Mouse (Mus musculus): ENCODE measurements around the gene Gse1. TPM values are rescaled to one million over a fixed set of nuclear protein-coding genes. Genes with fewer than 3 reads are reported as not detected.

Gene Gse1
- total RNA-seq, 2 experiments from 2014 or later = 58.1 to 60.7 TPM

GRCm38 (mm10) chr8:120439309-120439708 is 211.1 kb downstream of the Gse1 start:
- DNase-seq (ENCODE audit: low spot score in 2 of 2) = no peak

- no peak for DNase-seq (ENCODE audit: low spot score in 2 of 2)
Measured at GRCm38 (mm10) chr8:120440739-120441138, 212.5 kb downstream of the Gse1 start.

GRCm38 (mm10) chr8:120441637-120442036 is 213.4 kb downstream of the Gse1 start:
- no peak for DNase-seq (ENCODE audit: low spot score in 2 of 2)

- no peak for DNase-seq (ENCODE audit: low spot score in 2 of 2)
Measured at GRCm38 (mm10) chr8:120442306-120443003, 214.2 kb downstream of the Gse1 start.

- DNase-seq (ENCODE audit: low spot score in 2 of 2) = no peak
Measured at GRCm38 (mm10) chr8:120445249-120445648, 217.0 kb downstream of the Gse1 start.

GRCm38 (mm10) chr8:120448131-120448530 is 219.9 kb downstream of the Gse1 start:
- DNase-seq (ENCODE audit: low spot score in 2 of 2) = no peak

- DNase-seq (ENCODE audit: low spot score in 2 of 2) = no peak
Measured at GRCm38 (mm10) chr8:120449139-120449538, 220.9 kb downstream of the Gse1 start.

- no peak for DNase-seq (ENCODE audit: low spot score in 2 of 2)
Measured at GRCm38 (mm10) chr8:120449608-120450031, 221.4 kb downstream of the Gse1 start.

- no peak for DNase-seq (ENCODE audit: low spot score in 2 of 2)
Measured at GRCm38 (mm10) chr8:120452111-120452510, 223.9 kb downstream of the Gse1 start.

- no peak for DNase-seq (ENCODE audit: low spot score in 2 of 2)
Measured at GRCm38 (mm10) chr8:120454404-120454803, 226.1 kb downstream of the Gse1 start.

GRCm38 (mm10) chr8:120460375-120460774 is 232.1 kb downstream of the Gse1 start:
- DNase-seq (ENCODE audit: low spot score in 2 of 2) = no peak

- no peak for DNase-seq (ENCODE audit: low spot score in 2 of 2)
Measured at GRCm38 (mm10) chr8:120462119-120462551, 233.9 kb downstream of the Gse1 start.

- no peak for DNase-seq (ENCODE audit: low spot score in 2 of 2)
Measured at GRCm38 (mm10) chr8:120462611-120463010, 234.4 kb downstream of the Gse1 start.

- no peak for DNase-seq (ENCODE audit: low spot score in 2 of 2)
Measured at GRCm38 (mm10) chr8:120463918-120464584, 235.8 kb downstream of the Gse1 start.

GRCm38 (mm10) chr8:120464585-120464937 is 236.3 kb downstream of the Gse1 start:
- no peak for DNase-seq (ENCODE audit: low spot score in 2 of 2)

- DNase-seq (ENCODE audit: low spot score in 2 of 2) = no peak
Measured at GRCm38 (mm10) chr8:120465710-120466109, 237.5 kb downstream of the Gse1 start.

- no peak for DNase-seq (ENCODE audit: low spot score in 2 of 2)
Measured at GRCm38 (mm10) chr8:120466266-120466665, 238.0 kb downstream of the Gse1 start.

- no peak for DNase-seq (ENCODE audit: low spot score in 2 of 2)
Measured at GRCm38 (mm10) chr8:120467598-120467997, 239.3 kb downstream of the Gse1 start.

GRCm38 (mm10) chr8:120470170-120470569 is 241.9 kb downstream of the Gse1 start:
- no peak for DNase-seq (ENCODE audit: low spot score in 2 of 2)

- no peak for DNase-seq (ENCODE audit: low spot score in 2 of 2)
Measured at GRCm38 (mm10) chr8:120471166-120471565, 242.9 kb downstream of the Gse1 start.

- no peak for DNase-seq (ENCODE audit: low spot score in 2 of 2)
Measured at GRCm38 (mm10) chr8:120471752-120472151, 243.5 kb downstream of the Gse1 start.

- DNase-seq (ENCODE audit: low spot score in 2 of 2) = no peak
Measured at GRCm38 (mm10) chr8:120472230-120472629, 244.0 kb downstream of the Gse1 start.

Data from adrenal gland, postnatal 4 days (tissue).